Mouse (Mus musculus): ENCODE data around the gene Gapvd1. TPM values are rescaled to one million over a fixed set of nuclear protein-coding genes. Genes with fewer than 3 reads are reported as not detected.
A peak's percentile ranks its signal among the peaks of the same experiment; 100 is the strongest.

The Gapvd1 gene
- total RNA-seq, 1 experiment = 47.0 TPM

DNA sequence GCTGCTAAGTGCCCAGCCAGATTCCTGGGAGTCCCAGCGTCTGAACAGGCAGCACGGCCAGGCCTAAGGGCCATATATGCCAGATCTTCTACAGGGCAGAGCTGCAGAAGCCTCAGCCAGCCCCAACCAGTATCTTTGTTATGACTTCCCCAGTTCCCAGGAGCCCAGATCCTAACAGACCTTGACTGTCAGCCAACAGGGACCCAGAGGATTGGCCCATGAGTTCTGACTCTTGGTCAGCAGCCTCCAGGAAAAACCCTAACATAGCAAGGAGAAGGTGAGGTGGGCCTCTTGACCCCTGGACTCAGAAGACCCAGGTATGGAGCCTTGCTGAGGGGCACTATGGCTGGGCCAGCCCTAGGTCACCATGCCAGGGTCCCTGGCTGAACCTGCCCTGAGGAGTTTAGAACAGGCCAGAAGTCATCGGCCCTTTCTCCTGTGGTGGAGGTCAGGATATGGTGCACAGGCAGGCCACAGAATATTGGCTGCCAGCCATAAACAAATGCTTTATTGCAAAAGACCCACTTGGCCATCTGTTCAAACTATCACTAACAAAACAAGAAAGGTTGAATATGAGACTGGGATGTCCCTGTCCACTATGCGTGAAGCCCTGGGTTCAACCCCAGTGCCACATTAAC lies 126.0 kb downstream of the Gapvd1 start:
- H3K27ac ChIP-seq (ENCODE audit: insufficient read depth, low read depth, low read length, poor library complexity, severe bottlenecking) = no peak overlapping the region
- H3K4me1 ChIP-seq (ENCODE audit: control insufficient read depth in 2 of 2, insufficient read depth in 2 of 2, low read length in 2 of 2, poor library complexity in 1 of 2) = peaks cover 0 to 10% of the 10 kb centered on the region in 2 experiments; a peak in 1 of 4 replicates
- H3K4me3 ChIP-seq (ENCODE audit: insufficient read depth in 1 of 2, low read depth in 1 of 2, low read length in 2 of 2, poor library complexity in 1 of 2, severe bottlenecking in 1 of 2) = no peak overlapping the region
- in situ Hi-C loops (cut with MboI; ENCODE audit: low sequenced_read_pairs in 2 of 2, unreplicated experiment in 2 of 2) = no loop called here
- DNase-seq (ENCODE audit: low read depth, low spot score) = no peak
- no peaks in the 10 kb centered on the region for H3K36me3 ChIP-seq (ENCODE audit: control insufficient read depth, insufficient read depth, low read length, poor library complexity, severe bottlenecking)
- TF ChIP-seq HCFC1 (IDR thresholded peaks at IDR 0.05; ENCODE audit: borderline replicate concordance, insufficient read depth, low read length) (no peak), ZNF384 (IDR thresholded peaks at IDR 0.05; ENCODE audit: low read depth, low read length) (no peak), MAFK (IDR thresholded peaks at IDR 0.05; ENCODE audit: insufficient read depth, low read depth, low read length) (no peak), ZC3H11A (IDR thresholded peaks at IDR 0.05; ENCODE audit: borderline replicate concordance, low read depth, low read length) (no peak), CHD2 (IDR thresholded peaks at IDR 0.05; ENCODE audit: low read depth, low read length) (no peak)
- H3K9me3 ChIP-seq (ENCODE audit: control insufficient read depth, insufficient read depth, low read depth, low read length) = no peaks in the 10 kb centered on the region
- H3K9ac ChIP-seq (ENCODE audit: insufficient read depth, low read depth, low read length, poor library complexity, severe bottlenecking) = no peak overlapping the region

DNA sequence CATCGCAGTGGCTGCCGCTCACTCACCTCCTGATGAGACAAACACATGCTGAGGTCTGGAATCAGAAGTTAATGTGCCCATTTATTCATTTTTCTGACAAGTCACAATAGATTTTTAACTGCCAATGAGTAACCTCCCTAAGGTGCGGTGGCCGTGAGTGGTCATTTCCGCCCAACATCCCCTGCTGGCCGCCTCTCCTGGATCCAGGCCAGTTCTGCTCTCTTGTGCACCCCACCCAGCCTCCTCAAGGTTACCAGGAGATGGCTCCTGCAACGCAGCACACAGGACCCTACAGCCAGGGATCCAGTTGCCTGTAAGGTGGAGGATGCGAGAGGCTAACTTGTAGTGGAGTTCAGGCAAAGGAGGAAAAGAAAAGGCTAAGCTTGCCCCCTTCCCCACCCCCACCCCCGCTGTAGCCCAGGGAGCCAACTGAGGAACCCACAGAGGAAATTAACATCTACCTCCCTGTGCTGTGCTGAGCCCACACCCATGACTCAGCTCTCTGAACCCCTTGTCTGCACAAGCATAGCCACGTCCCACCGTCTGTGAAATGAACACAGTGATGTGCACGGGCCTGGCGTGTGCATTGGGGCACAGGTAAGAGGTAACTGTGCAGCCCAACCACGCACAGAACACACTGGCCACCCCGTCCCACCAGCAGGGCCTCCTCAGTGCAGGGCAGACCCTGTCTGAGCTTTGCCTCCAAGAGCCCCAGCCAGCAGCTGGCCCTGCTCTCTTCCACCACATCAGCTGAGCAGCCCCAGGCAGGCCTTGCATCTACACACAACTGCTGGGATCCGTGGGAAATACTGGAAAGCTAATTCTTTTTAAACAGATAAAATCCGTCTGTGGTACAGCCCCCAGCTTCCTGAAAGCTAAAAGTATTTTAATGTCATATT lies 127.5 kb downstream of the Gapvd1 start:
- in situ Hi-C loops (cut with MboI; ENCODE audit: low sequenced_read_pairs in 2 of 2, unreplicated experiment in 2 of 2) = no loop called here
- DNase-seq (ENCODE audit: low read depth, low spot score) = no peak
- H3K9ac ChIP-seq (ENCODE audit: insufficient read depth, low read depth, low read length, poor library complexity, severe bottlenecking) = peak overlapping the region; percentile 30
- H3K4me1 ChIP-seq (ENCODE audit: control insufficient read depth in 2 of 2, insufficient read depth in 2 of 2, low read length in 2 of 2, poor library complexity in 1 of 2) = peaks cover 0 to 10% of the 10 kb centered on the region in 2 experiments; a peak in 1 of 4 replicates
- no peaks in the 10 kb centered on the region for H3K9me3 ChIP-seq (ENCODE audit: control insufficient read depth, insufficient read depth, low read depth, low read length)
- H3K36me3 ChIP-seq (ENCODE audit: control insufficient read depth, insufficient read depth, low read length, poor library complexity, severe bottlenecking) = peaks cover 6% of the 10 kb centered on the region; the same call in 1 of the 2 replicates
- H3K27ac ChIP-seq (ENCODE audit: insufficient read depth, low read depth, low read length, poor library complexity, severe bottlenecking) = no peak overlapping the region
- TF ChIP-seq MAFK (IDR thresholded peaks at IDR 0.05; ENCODE audit: insufficient read depth, low read depth, low read length) (no peak), ZC3H11A (IDR thresholded peaks at IDR 0.05; ENCODE audit: borderline replicate concordance, low read depth, low read length) (no peak), HCFC1 (IDR thresholded peaks at IDR 0.05; ENCODE audit: borderline replicate concordance, insufficient read depth, low read length) (no peak), CHD2 (IDR thresholded peaks at IDR 0.05; ENCODE audit: low read depth, low read length) (no peak), ZNF384 (IDR thresholded peaks at IDR 0.05; ENCODE audit: low read depth, low read length) (no peak)
- no peak overlapping the region for H3K4me3 ChIP-seq (ENCODE audit: insufficient read depth in 1 of 2, low read depth in 1 of 2, low read length in 2 of 2, poor library complexity in 1 of 2, severe bottlenecking in 1 of 2)

Other genes with a start within 250 kb of the Gapvd1 start
- gene Hspa5, start 16.7 kb upstream of the Gapvd1 start, total RNA-seq (2012; rRNA removed) = 1,484 and 1,772 TPM in 2 replicates
- 32.7 and 34.7 TPM in 2 replicates for gene Rabepk, start 44.7 kb upstream of the Gapvd1 start, total RNA-seq (2012; rRNA removed)
- gene Fbxw2, start 71.1 kb upstream of the Gapvd1 start, total RNA-seq (2012; rRNA removed) = 50.9 and 57.2 TPM in 2 replicates
- gene Gm34653, start 77.8 kb upstream of the Gapvd1 start, total RNA-seq (2012; rRNA removed) = 0.53 and 0.62 TPM in 2 replicates
- 0.22 and 0.42 TPM in 2 replicates for gene Cutal, start 119.2 kb upstream of the Gapvd1 start, total RNA-seq (2012; rRNA removed)
- 42.4 and 50.6 TPM in 2 replicates for gene Psmd5, start 119.7 kb upstream of the Gapvd1 start, total RNA-seq (2012; rRNA removed)
- 3.7 and 6.8 TPM in 2 replicates for gene Phf19, start 158.8 kb upstream of the Gapvd1 start, total RNA-seq (2012; rRNA removed)
- 1.2 and 1.3 TPM in 2 replicates for gene Traf1, start 206.5 kb upstream of the Gapvd1 start, total RNA-seq (2012; rRNA removed)

Measured in ES-E14 (cell line).